Mouse (Mus musculus): ENCODE measurements around the gene Krt88. TPM values are rescaled to one million over a fixed set of nuclear protein-coding genes. Genes with fewer than 3 reads are reported as not detected.

The Krt88 gene
- polyA plus RNA-seq (2015; fragmentation: Nextera tagmentation; extraction: Ambion mirVana): not detected in 2 replicates

GRCm38 (mm10) chr15:101447444-101447843 is at the start of gene Krt88:
Gene Krt88 (plus strand): TSS chr15:101447744.

GRCm38 (mm10) chr15:101410775-101411174 is 36.8 kb upstream of the Krt88 start, which contains the start of gene Krt7:
Gene Krt7 (plus strand): TSS chr15:101411043.

DNA sequence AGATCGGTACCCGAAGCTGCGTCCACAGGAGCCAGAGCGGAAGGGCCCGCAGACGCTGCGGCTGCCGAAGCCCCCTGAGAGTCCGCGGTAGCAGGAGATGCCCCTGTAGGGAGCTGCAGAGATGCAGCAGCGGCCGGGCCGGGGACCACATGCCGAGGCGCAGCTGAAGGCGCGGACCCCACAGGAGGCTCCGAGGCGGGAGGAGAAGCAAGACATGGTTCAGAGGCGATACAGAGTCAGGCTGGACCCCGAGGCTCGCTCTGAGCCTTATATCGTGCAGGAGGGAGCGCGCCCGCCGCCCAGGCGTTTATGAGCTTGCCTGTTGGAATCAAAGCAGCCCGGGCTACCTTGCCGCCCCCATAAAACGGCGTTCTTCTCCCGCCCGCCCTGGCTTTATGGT is 9.0 kb upstream of the Krt88 start, which contains the start of gene Krt87:
Gene Krt87, minus strand, starts transcription at position 250 of the 400 bp plus-strand sequence.

GRCm38 (mm10) chr15:101463651-101464050 is 16.1 kb downstream of the Krt88 start, which contains the start of gene Krt81:
Gene Krt81 (minus strand): TSS chr15:101463751.

DNA sequence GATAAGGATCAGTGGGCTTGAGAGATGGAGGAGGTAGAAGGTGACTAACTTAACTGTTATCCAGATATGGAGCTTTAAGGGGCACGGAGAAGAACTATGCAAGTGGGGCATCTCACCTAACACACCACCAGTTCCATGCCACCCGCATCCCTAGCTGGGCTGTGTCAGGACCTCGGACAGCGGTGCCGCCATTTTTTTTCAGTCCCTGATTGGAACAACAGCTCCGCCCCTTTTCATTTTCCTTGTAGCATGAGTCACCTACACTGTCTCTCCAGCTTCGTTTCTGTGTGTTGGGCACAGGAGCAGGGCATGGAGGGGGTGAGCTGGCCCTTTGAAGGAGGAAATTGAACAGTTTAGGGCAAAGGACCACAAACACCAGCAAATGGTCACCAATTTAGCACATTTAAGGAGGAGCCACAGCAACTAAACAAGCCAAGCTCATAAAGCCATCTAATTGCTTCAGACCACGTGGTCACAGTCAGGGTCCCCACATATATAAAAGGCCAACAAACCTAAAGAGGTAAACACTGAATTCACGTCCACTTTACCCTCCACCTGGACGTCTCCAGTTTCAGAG is 25.5 kb downstream of the Krt88 start, which contains the start of gene Krt86:
Gene Krt86, plus strand, starts transcription at position 527 of the 577 bp plus-strand sequence.

DNA sequence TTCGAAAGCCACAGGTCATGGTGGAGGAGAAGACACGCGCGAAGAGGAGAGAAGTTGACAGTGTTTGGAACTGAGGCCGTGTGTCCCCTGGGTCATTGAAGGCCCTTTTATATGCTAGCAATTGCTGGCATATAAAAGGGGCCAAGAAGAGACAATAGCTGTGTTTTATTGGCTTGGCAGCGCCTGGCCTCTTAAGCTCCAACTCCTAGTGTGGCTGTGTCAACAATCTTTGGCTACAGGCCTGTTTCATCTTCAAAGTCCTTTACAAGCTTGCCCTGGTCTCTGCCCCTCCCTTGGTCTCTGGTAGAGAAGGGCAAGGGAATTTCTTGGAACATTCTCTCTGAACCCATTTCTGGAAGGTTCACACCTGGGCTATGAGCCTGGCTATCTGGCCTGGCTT is 43.9 kb downstream of the Krt88 start, which contains the start of gene Krt83:
Gene Krt83, minus strand, starts transcription at position 82 of the 400 bp plus-strand sequence.

Other genes starting within 250 kb of the Krt88 start
- 8.4 and 9.1 TPM in 2 replicates for gene Grasp, start 223.6 kb upstream of the Krt88 start, polyA plus RNA-seq (2015; fragmentation: Nextera tagmentation; extraction: Ambion mirVana)
- gene Nr4a1, start 193.5 kb upstream of the Krt88 start, polyA plus RNA-seq (2015; fragmentation: Nextera tagmentation; extraction: Ambion mirVana): 15.7 and 19.6 TPM in 2 replicates
- gene Atg101, start 163.5 kb upstream of the Krt88 start, polyA plus RNA-seq (2015; fragmentation: Nextera tagmentation; extraction: Ambion mirVana): 78.4 and 85.0 TPM in 2 replicates
- gene 6030408B16Rik, start 154.5 kb upstream of the Krt88 start, polyA plus RNA-seq (2015; fragmentation: Nextera tagmentation; extraction: Ambion mirVana): 7.3 and 18.0 TPM in 2 replicates
- 0.51 and 0.54 TPM in 2 replicates for gene Krt80, start 77.6 kb upstream of the Krt88 start, polyA plus RNA-seq (2015; fragmentation: Nextera tagmentation; extraction: Ambion mirVana)
- 16.2 and 18.6 TPM in 2 replicates for gene Krt7, start 36.7 kb upstream of the Krt88 start, polyA plus RNA-seq (2015; fragmentation: Nextera tagmentation; extraction: Ambion mirVana)
- not detected in 2 replicates for gene Krt87, start 8.9 kb upstream of the Krt88 start, polyA plus RNA-seq (2015; fragmentation: Nextera tagmentation; extraction: Ambion mirVana)
- not detected in 2 replicates for gene Krt81, start 16.0 kb downstream of the Krt88 start, polyA plus RNA-seq (2015; fragmentation: Nextera tagmentation; extraction: Ambion mirVana)
- gene Krt86, start 25.7 kb downstream of the Krt88 start, polyA plus RNA-seq (2015; fragmentation: Nextera tagmentation; extraction: Ambion mirVana): 0.14 TPM in 1 of 2 replicates, not detected in the other
- not detected in 2 replicates for gene Krt83, start 43.8 kb downstream of the Krt88 start, polyA plus RNA-seq (2015; fragmentation: Nextera tagmentation; extraction: Ambion mirVana)
- gene Gm49425, start 69.5 kb downstream of the Krt88 start, polyA plus RNA-seq (2015; fragmentation: Nextera tagmentation; extraction: Ambion mirVana): not detected in 2 replicates
- not detected in 2 replicates for gene Krt84, start 85.1 kb downstream of the Krt88 start, polyA plus RNA-seq (2015; fragmentation: Nextera tagmentation; extraction: Ambion mirVana)
- not detected in 2 replicates for gene Krt82, start 102.9 kb downstream of the Krt88 start, polyA plus RNA-seq (2015; fragmentation: Nextera tagmentation; extraction: Ambion mirVana)
- 0.90 and 2.8 TPM in 2 replicates for gene Krt90, start 115.2 kb downstream of the Krt88 start, polyA plus RNA-seq (2015; fragmentation: Nextera tagmentation; extraction: Ambion mirVana)
- not detected in 2 replicates for gene Krt75, start 126.2 kb downstream of the Krt88 start, polyA plus RNA-seq (2015; fragmentation: Nextera tagmentation; extraction: Ambion mirVana)
- gene Gm5414, start 180.4 kb downstream of the Krt88 start, polyA plus RNA-seq (2015; fragmentation: Nextera tagmentation; extraction: Ambion mirVana): not detected in 2 replicates
- not detected in 2 replicates for gene Gm5478, start 199.6 kb downstream of the Krt88 start, polyA plus RNA-seq (2015; fragmentation: Nextera tagmentation; extraction: Ambion mirVana)
- gene Krt6b, start 232.5 kb downstream of the Krt88 start, polyA plus RNA-seq (2015; fragmentation: Nextera tagmentation; extraction: Ambion mirVana): 0.16 TPM in 1 of 2 replicates, not detected in the other
- 0.22 TPM in 1 of 2 replicates, not detected in the other for gene Krt6a, start 246.6 kb downstream of the Krt88 start, polyA plus RNA-seq (2015; fragmentation: Nextera tagmentation; extraction: Ambion mirVana)

Data from adrenal gland, postnatal 0 days (tissue).